Mouse (Mus musculus) embryonic facial prominence, embryonic 15.5 days (tissue): ENCODE results near the gene Olfr845. TPM values are rescaled to one million over a fixed set of nuclear protein-coding genes. Genes with fewer than 3 reads are reported as not detected.

Source experiments
- ATAC-seq: fragments of 200-750 bp; cut with Nextera tagmentation; 2 replicates; pipeline ENCODE4 v1.8.0; 2017; ENCODE audit warnings: low read depth, moderate TSS enrichment; ENCODE audit not compliant: insufficient number of reproducible peaks, low FRiP score, low TSS enrichment
- H3K27ac ChIP-seq: fragments of 300-500 bp; sonication (generic); replicated peaks from 2 replicates; pipeline ENCODE4 v1.5.1; 2015; ENCODE audit warnings: mild to moderate bottlenecking, inconsistent platforms
- H3K27me3 ChIP-seq: fragments of 300-500 bp; sonication (generic); 2 replicates; pipeline ENCODE4 v1.6.1; 2015; ENCODE audit warnings: inconsistent platforms
- H3K36me3 ChIP-seq: fragments of 300-500 bp; sonication (generic); 2 replicates; pipeline ENCODE4 v1.6.1; 2015; ENCODE audit warnings: mild to moderate bottlenecking, inconsistent platforms
- H3K4me1 ChIP-seq: fragments of 300-500 bp; sonication (generic); 2 replicates; pipeline ENCODE4 v1.6.1; 2015; ENCODE audit warnings: inconsistent platforms
- H3K4me2 ChIP-seq: fragments of 300-500 bp; sonication (generic); replicated peaks from 2 replicates; pipeline ENCODE4 v1.6.1; 2015; ENCODE audit warnings: mild to moderate bottlenecking, inconsistent platforms
- H3K4me3 ChIP-seq: fragments of 300-500 bp; sonication (generic); replicated peaks from 2 replicates; pipeline ENCODE4 v1.5.1; 2015; ENCODE audit warnings: mild to moderate bottlenecking, inconsistent platforms
- H3K9ac ChIP-seq: fragments of 300-500 bp; sonication (generic); 2 replicates; pipeline ENCODE4 v1.6.1; 2015; ENCODE audit warnings: inconsistent platforms
- H3K9me3 ChIP-seq: fragments of 300-500 bp; sonication (generic); replicated peaks from 2 replicates; pipeline ENCODE4 v1.6.1; 2016; ENCODE audit warnings: inconsistent platforms
- WGBS: fragments of 180-500 bp; shearing (Covaris S2); methylation state at CpG from one replicate; pipeline ENCODE4 v1.1.7; 2015; 5-methylcytosine and 5-hydroxymethylcytosine counted together
- polyA plus RNA-seq: library from polyadenylated mRNA; unstranded; fragments of >200 nt; fragmentation: Nextera tagmentation; extraction: Ambion mirVana; gene quantifications from 2 replicates; pipeline ENCODE4 v1.2.1, GENCODE M21; 2015

The Olfr845 gene
- not detected in 2 replicates for polyA plus RNA-seq

DNA sequence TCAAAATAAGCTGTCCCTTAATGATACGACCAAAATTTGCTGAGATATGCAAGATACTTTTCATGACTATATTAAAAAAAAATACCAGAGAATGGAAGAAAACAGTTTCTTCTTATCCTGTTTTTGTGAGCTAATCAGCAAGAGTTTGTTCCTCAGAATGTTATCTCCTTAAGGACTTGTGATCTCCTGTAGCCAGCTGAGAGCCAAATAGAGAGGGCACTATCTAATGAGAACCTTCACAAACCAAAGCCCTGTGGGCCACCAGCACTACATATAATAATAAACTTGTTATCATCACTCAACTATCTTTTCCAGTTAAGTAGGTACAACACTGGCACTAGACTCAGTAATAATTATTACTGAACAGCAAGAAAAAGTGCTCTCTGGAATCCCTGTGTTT is at the start of gene Olfr845:
Gene Olfr845 (plus strand): TSS at position 301 of the 400 bp plus-strand sequence.
- no peaks in the 10 kb centered on the region for H3K4me1 ChIP-seq
- H3K9ac ChIP-seq, result no peak within 1 kb of the TSS
- 57% methylated on average over 1 of the region's 1 CpGs for WGBS
- H3K9me3 ChIP-seq, result no peaks in the 10 kb centered on the region
- no peak within 1 kb of the TSS for H3K4me3 ChIP-seq
- no peaks in the 10 kb centered on the region for H3K27me3 ChIP-seq
- H3K4me2 ChIP-seq, result no peak within 1 kb of the TSS
- ATAC-seq, result no peak
- no peaks in the 10 kb centered on the region for H3K36me3 ChIP-seq
- no peak within 1 kb of the TSS for H3K27ac ChIP-seq

GRCm38 (mm10) chr9:19316047-19316446 is 20.2 kb upstream of the Olfr845 start, which contains the start of gene Olfr844:
TSS of gene Olfr844 (plus strand) at chr9:19316347.
- H3K4me1 ChIP-seq, result no peaks in the 10 kb centered on the region
- no peaks in the 10 kb centered on the region for H3K36me3 ChIP-seq
- no peak within 1 kb of the TSS for H3K4me2 ChIP-seq
- no peaks in the 10 kb centered on the region for H3K27me3 ChIP-seq
- H3K9me3 ChIP-seq, result no peaks in the 10 kb centered on the region
- H3K4me3 ChIP-seq, result no peak within 1 kb of the TSS
- no peak within 1 kb of the TSS for H3K27ac ChIP-seq
- ATAC-seq, result no peak
- no peak within 1 kb of the TSS for H3K9ac ChIP-seq

DNA sequence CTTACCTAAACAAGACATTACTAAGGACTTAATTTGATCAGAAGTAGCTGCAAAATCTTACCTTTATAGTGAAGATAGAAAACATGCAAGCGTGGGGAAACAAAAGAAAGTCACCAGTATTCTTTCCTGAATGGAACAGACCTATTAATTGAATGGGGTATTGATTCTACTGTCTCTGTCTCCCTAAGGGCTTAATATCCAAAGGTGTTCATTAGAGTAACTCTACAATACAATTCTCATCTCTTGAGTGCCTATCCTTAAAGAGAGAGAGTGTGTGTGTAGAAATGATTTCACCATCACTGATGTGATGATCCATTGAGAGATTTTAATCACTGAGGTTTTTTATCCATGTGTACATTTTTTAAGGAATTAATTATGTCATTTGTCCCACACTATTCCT is 27.6 kb downstream of the Olfr845 start, which contains the start of gene Olfr846:
Gene Olfr846 (minus strand): TSS at position 101 of the 400 bp plus-strand sequence.
- no peak within 1 kb of the TSS for H3K4me3 ChIP-seq
- no peak for ATAC-seq
- no peak within 1 kb of the TSS for H3K27ac ChIP-seq
- H3K9me3 ChIP-seq, result 0 out of 2 replicates have a peak, but pooled peaks cover 3% of the 10 kb centered on the region
- no peaks in the 10 kb centered on the region for H3K36me3 ChIP-seq
- WGBS, result 50% methylated on average over 1 of the region's 1 CpGs
- H3K4me2 ChIP-seq, result no peak within 1 kb of the TSS
- no peaks in the 10 kb centered on the region for H3K27me3 ChIP-seq
- H3K9ac ChIP-seq, result no peak within 1 kb of the TSS
- H3K4me1 ChIP-seq, result no peaks in the 10 kb centered on the region

DNA sequence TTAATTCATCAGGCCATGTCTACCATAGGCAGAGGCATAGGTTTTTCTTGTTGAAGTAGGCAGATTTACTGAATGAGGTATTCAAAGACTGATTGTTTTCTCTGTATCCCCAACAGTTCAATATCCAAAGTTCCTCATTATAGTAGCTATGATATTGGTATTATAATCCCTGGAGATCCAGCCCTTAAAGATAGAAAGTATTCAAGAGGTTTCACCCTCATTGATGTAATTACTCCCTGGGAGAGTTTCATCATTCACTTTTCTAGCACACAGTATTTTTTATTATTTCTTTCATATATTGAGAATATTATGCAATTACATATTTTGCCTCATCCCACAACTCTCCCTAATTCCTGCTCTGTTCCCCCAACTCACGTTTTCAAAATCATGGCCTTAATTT is 42.3 kb downstream of the Olfr845 start, which contains the start of gene Olfr847:
Gene Olfr847 (minus strand): TSS at position 101 of the 400 bp plus-strand sequence.
- Histone ChIP-seq H3K27ac (no peak within 1 kb of the TSS), H3K9me3 (no peaks in the 10 kb centered on the region), H3K36me3 (no peaks in the 10 kb centered on the region), H3K4me1 (no peaks in the 10 kb centered on the region), H3K4me3 (no peak within 1 kb of the TSS), H3K9ac (no peak within 1 kb of the TSS), H3K27me3 (no peaks in the 10 kb centered on the region), H3K4me2 (no peak within 1 kb of the TSS)
- 50% methylated on average over 1 of the region's 1 CpGs for WGBS
- no peak for ATAC-seq

Other genes starting within 250 kb of the Olfr845 start
- not detected in 2 replicates for gene Olfr836, start 216.1 kb upstream of the Olfr845 start, polyA plus RNA-seq
- gene Olfr837, start 200.1 kb upstream of the Olfr845 start, polyA plus RNA-seq, result not detected in 2 replicates
- gene Olfr839-ps1, start 159.1 kb upstream of the Olfr845 start, polyA plus RNA-seq, result 0.03 TPM in 1 of 2 replicates, not detected in the other
- not detected in 2 replicates for gene Olfr843, start 84.5 kb upstream of the Olfr845 start, polyA plus RNA-seq
- 0.09 TPM in 1 of 2 replicates, not detected in the other for gene Olfr844, start 20.1 kb upstream of the Olfr845 start, polyA plus RNA-seq
- not detected in 2 replicates for gene Olfr846, start 27.5 kb downstream of the Olfr845 start, polyA plus RNA-seq
- 0.23 TPM in 1 of 2 replicates, not detected in the other for gene Olfr847, start 42.2 kb downstream of the Olfr845 start, polyA plus RNA-seq
- not detected in 2 replicates for gene Olfr849, start 103.8 kb downstream of the Olfr845 start, polyA plus RNA-seq
- not detected in 2 replicates for gene Olfr850, start 141.8 kb downstream of the Olfr845 start, polyA plus RNA-seq
- not detected in 2 replicates for gene Olfr851, start 156.8 kb downstream of the Olfr845 start, polyA plus RNA-seq
- gene Olfr853, start 204.6 kb downstream of the Olfr845 start, polyA plus RNA-seq, result not detected in 2 replicates
- not detected in 2 replicates for gene Olfr854, start 230.9 kb downstream of the Olfr845 start, polyA plus RNA-seq
- gene Olfr855, start 246.2 kb downstream of the Olfr845 start, polyA plus RNA-seq, result 0.11 TPM in 1 of 2 replicates, not detected in the other